Mouse (Mus musculus) bone marrow, adult 2 months (tissue): ENCODE results near the gene Tspan5. TPM values are rescaled to one million over a fixed set of nuclear protein-coding genes. Genes with fewer than 3 reads are reported as not detected.

Source experiments
- H3K27ac ChIP-seq: fragments of 200-500 bp; 2 replicates; pipeline ENCODE4 v1.5.1; 2012; ENCODE audit warnings: low read depth, mild to moderate bottlenecking, control low read depth, inconsistent platforms, low read length; ENCODE audit not compliant: control insufficient read depth, poor library complexity, insufficient read depth
- H3K4me1 ChIP-seq: fragments of 200-500 bp; 2 replicates; pipeline ENCODE4 v1.6.1; 2011; ENCODE audit warnings: low read length; ENCODE audit not compliant: control insufficient read depth, insufficient read depth
- H3K4me3 ChIP-seq: fragments of 200-500 bp; replicated peaks from 2 replicates; pipeline ENCODE3; 2011; ENCODE audit warnings: mild to moderate bottlenecking, low read depth, low read length, control low read depth; ENCODE audit not compliant: control insufficient read depth
- CTCF ChIP-seq: fragments of 200-500 bp; IDR thresholded peaks from 2 replicates; pipeline ENCODE4 v1.5.1; 2011; ENCODE audit warnings: low read length, control low read depth; ENCODE audit not compliant: control insufficient read depth, insufficient read depth
- POLR2A ChIP-seq: fragments of 200-500 bp; IDR thresholded peaks from 2 replicates; pipeline ENCODE4 v1.6.1; 2011; ENCODE audit warnings: low read depth, mild to moderate bottlenecking, control low read depth, low read length, borderline replicate concordance; ENCODE audit not compliant: control insufficient read depth
- WGBS: fragments of 180-500 bp; shearing (Covaris S2); methylation state at CpG from one replicate; pipeline ENCODE4 v1.1.7; 2018; 5-methylcytosine and 5-hydroxymethylcytosine counted together
- polyA plus RNA-seq: library from polyadenylated mRNA; stranded (reverse); fragments of >200 nt; gene quantifications from 2 replicates; pipeline ENCODE4 v1.2.4, GENCODE M21; 2011; ENCODE audit warnings: low replicate concordance; ENCODE audit not compliant: missing spikeins, insufficient read depth, insufficient read length

Gene Tspan5
- polyA plus RNA-seq, 1 experiment: 8.3 TPM

GRCm38 (mm10) chr3:138814457-138814856, 72.5 kb downstream of the Tspan5 start:
- WGBS: 82% methylated on average over 5 of the region's 5 CpGs
- no peaks in the 10 kb centered on the region for H3K4me1 ChIP-seq
- no peak overlapping the region for H3K4me3 ChIP-seq
- H3K27ac ChIP-seq: no peak overlapping the region
- TF ChIP-seq CTCF (no peak), POLR2A (no peak)

GRCm38 (mm10) chr3:138815127-138815837, 73.3 kb downstream of the Tspan5 start:
- H3K27ac ChIP-seq: no peak overlapping the region
- TF ChIP-seq CTCF: no peak
- no peak for TF ChIP-seq POLR2A
- H3K4me1 ChIP-seq: no peaks in the 10 kb centered on the region
- WGBS: 33% methylated on average over 7 of the region's 7 CpGs
- H3K4me3 ChIP-seq: no peak overlapping the region

- TF ChIP-seq POLR2A (no peak), CTCF (no peak)
- H3K4me3 ChIP-seq: no peak overlapping the region
- WGBS: 72% methylated on average over 5 of the region's 5 CpGs
- no peak overlapping the region for H3K27ac ChIP-seq
- no peaks in the 10 kb centered on the region for H3K4me1 ChIP-seq
These were observed 75.1 kb downstream of the Tspan5 start for GRCm38 (mm10) chr3:138816888-138817656.

- Histone ChIP-seq H3K4me3 (no peak overlapping the region), H3K4me1 (no peaks in the 10 kb centered on the region), H3K27ac (no peak overlapping the region)
- WGBS: 81% methylated on average over 6 of the region's 6 CpGs
- TF ChIP-seq CTCF (no peak), POLR2A (no peak)
These were observed 77.9 kb downstream of the Tspan5 start for GRCm38 (mm10) chr3:138819862-138820261.

GRCm38 (mm10) chr3:138820296-138820695, 78.3 kb downstream of the Tspan5 start:
- 79% methylated on average over 5 of the region's 5 CpGs for WGBS
- no peak for TF ChIP-seq CTCF
- no peak for TF ChIP-seq POLR2A
- Histone ChIP-seq H3K27ac (no peak overlapping the region), H3K4me1 (no peaks in the 10 kb centered on the region), H3K4me3 (no peak overlapping the region)

- 82% methylated on average over 5 of the region's 5 CpGs for WGBS
- H3K27ac ChIP-seq: no peak overlapping the region
- no peaks in the 10 kb centered on the region for H3K4me1 ChIP-seq
- TF ChIP-seq CTCF (no peak), POLR2A (no peak)
- no peak overlapping the region for H3K4me3 ChIP-seq
These were observed 80.0 kb downstream of the Tspan5 start for GRCm38 (mm10) chr3:138821886-138822445.

- Histone ChIP-seq H3K27ac (no peak overlapping the region), H3K4me3 (no peak overlapping the region), H3K4me1 (no peaks in the 10 kb centered on the region)
- 88% methylated on average over 9 of the region's 9 CpGs for WGBS
- no peak for TF ChIP-seq CTCF
- TF ChIP-seq POLR2A: no peak
These were observed 81.9 kb downstream of the Tspan5 start for GRCm38 (mm10) chr3:138823857-138824256.

GRCm38 (mm10) chr3:138825296-138825695, 83.3 kb downstream of the Tspan5 start:
- 79% methylated on average over 6 of the region's 6 CpGs for WGBS
- H3K4me1 ChIP-seq: no peaks in the 10 kb centered on the region

More at GRCm38 (mm10) chr3:138825296-138825695, 83.3 kb downstream of the Tspan5 start:
- Histone ChIP-seq H3K27ac (no peak overlapping the region), H3K4me3 (no peak overlapping the region)
- TF ChIP-seq POLR2A: no peak
- TF ChIP-seq CTCF: no peak
